Mouse (Mus musculus) urinary bladder, postnatal 10 days (tissue): ENCODE data around the gene Ccr6.

Experiments
- DNase-seq: peaks from one replicate; pipeline ENCODE4 v3.0.0; 2022; ENCODE audit warnings: low spot score

The Ccr6 gene

DNA sequence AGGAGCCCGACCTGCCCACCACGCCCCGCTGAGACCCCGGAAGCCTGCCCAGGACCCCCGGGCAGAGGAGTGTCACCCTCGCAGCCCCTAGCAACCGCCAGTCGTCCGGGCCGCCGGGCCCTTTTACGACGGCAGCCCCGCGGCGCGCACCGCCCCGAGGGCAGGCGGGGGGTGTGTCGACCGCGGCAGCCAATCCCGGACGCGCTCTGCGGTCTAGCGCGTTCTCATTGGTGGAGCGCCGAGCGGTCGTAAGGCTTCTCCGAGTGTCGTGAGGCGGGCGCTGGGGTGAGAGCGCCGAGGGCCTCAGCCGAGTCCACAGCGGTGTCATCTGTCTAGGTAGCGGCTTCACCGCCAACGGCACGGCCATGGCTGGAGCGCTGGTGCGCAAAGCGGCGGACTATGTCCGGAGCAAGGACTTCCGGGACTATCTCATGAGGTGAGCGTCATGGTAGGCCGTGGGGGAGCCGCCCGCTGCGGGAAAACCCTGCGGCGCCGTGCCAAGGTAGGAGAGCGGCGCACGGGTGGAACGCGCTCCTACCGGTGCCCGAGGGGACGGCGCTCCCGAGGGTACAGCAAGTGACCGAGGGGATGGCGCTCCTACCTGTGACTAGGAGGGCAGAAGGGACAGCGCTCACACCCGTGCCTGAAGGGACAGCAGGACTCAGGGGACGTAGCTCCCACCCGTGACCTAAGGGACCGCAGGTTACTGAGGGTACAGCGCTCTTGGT lies 47.8 kb downstream of the Ccr6 start:
- peak; percentile 89 for DNase-seq

GRCm38 (mm10) chr17:8284254-8284661 lies 48.4 kb downstream of the Ccr6 start:
- no peak for DNase-seq

GRCm38 (mm10) chr17:8285056-8285455 lies 49.2 kb downstream of the Ccr6 start:
- no peak for DNase-seq

DNA sequence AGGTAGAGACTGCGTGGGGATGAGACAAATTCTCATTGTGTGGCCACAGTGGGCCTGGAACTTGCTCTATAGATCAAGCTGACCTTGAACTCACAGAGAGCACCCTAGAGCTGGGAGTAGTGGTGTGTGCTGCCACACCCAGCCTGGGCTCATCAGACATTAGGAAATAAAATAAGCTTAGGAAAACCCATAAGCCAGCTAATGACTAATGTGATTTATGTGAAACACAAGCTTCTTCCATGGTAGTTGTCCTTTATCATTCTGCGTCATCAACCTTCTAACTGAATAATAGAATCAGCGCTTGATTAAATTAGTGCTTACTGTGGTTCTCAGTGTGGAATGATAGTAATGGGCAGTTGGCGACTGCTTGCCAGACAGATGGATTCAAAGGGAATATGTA lies 51.1 kb downstream of the Ccr6 start:
- no peak for DNase-seq

DNA sequence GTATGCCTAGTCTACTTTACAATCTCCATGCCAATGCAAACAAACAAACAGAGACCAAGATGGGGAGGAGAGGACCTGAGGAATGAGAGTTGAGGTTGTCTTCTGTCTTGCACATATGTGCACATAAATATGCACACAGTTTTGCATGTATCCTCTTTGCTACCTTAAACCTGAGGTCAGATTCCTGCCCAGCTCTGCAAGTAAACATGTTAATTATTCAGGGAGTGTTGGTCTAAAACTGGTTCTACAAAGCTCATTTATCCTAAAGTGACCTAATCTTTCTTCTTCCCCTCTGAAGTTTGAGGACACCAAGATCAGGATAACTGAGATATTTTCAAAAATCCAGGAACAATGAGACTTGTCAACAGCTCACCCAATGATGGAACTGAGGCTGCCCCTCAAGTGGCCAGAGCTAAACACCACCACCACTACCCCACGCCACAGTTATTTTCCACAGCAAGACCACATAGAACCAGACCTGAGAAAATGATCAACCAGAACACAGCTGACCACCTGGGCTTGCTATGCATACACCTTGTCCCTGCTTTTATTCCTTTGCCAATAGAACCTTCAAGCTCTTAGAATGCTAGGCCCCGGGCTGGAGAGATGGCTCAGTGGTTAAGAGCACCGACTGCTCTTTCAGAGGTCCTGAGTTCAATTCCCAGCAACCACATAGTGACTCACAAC lies 54.3 kb downstream of the Ccr6 start:
- DNase-seq = no peak

DNA sequence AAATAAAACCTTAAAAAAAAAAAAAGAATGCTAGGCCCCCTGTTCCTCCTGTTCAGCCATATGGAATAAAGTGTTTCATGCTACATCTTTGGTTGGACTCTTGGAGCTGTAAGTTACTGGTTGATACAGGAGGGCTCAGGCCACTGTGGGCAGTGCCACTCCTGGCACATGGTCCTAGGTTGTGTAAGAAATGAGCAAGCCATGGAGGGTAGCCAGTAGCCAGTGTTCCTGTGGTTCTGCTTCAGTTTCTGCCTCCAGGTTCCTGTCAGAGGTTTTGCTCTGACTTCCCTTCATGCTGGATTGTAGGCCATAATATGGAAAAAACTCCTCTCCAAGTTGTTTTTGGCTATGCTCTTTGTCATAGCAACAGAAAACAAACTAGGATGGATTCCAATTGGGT lies 54.9 kb downstream of the Ccr6 start:
- DNase-seq = no peak

GRCm38 (mm10) chr17:8295825-8296224 lies 60.0 kb downstream of the Ccr6 start:
- no peak for DNase-seq

- no peak for DNase-seq
Observed at GRCm38 (mm10) chr17:8296313-8296844, 60.5 kb downstream of the Ccr6 start.

DNA sequence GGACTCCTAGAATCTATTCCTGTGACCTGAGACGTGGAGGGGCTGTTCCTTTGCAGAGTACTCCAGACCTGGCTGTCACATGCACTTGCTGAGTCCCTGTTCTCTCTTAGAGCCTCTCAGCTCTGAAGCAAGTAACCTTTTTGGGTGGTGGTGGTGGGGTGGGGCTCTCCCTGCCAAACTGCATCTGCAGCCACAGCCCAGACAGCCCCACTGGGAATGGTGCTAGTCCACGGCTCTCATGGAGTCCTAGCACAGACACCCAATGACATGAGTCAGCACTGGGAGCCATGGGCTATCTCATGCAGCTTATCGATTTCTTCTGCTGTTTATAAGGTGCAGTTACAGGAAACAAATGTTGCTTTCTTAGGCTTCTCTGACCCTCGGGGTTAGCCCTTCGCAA lies 61.9 kb downstream of the Ccr6 start:
- DNase-seq = no peak

- no peak for DNase-seq
Observed at GRCm38 (mm10) chr17:8298281-8298680, 62.4 kb downstream of the Ccr6 start.

- DNase-seq = no peak
Observed at GRCm38 (mm10) chr17:8299524-8299923, 63.7 kb downstream of the Ccr6 start.

DNA sequence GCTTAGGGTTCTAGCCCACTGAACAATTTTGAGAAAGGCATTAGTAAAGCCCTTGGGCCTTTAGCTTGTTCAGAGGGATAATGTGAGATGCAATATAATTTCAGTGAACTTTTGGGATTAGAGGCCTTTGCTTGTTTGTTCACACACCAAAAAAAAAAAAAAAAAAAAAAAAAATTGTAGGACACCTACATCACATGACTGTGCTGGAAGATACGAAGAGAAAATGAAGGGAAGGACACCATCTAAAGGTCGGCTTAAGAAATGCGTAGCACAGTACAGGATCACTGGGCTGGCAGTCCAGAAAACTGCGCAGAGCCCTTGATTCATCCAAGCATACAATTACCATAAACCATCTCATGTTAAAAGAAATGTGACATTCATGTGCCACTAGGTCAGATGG lies 65.7 kb downstream of the Ccr6 start:
- no peak for DNase-seq

DNA sequence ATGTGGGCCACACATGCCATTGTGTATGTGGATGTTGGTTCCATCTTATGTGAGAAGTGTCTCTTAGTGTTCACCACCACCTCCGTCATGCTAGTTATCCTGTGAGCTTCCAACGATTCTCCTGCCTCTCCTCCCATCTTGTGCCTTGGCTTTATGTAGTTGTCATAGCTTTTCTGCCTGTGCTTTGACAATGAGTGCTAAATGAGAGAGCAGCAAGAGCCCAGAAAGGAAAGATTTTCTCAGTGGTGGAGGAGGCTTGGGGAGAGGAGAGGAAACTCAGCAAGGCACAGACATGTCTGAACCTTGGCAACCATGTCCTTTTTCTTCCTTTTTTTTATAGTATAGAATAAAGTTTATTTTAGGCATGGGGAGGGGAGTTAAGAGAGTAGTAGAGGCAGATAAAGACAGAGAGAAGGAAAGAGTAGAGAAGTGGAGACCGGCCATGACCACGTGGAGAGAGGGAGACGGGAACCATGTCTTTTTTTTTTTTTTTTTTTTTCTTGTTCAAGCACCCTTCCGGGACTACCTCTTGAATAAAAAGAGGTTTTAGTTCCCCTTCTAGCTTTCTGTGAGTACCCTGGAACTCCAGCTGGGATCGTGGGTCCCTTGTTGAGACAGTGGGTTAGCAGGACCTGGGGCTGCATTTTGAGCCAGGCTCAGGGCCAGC lies 67.1 kb downstream of the Ccr6 start:
- DNase-seq = no peak

GRCm38 (mm10) chr17:8303671-8304070 lies 67.8 kb downstream of the Ccr6 start:
- DNase-seq = no peak

DNA sequence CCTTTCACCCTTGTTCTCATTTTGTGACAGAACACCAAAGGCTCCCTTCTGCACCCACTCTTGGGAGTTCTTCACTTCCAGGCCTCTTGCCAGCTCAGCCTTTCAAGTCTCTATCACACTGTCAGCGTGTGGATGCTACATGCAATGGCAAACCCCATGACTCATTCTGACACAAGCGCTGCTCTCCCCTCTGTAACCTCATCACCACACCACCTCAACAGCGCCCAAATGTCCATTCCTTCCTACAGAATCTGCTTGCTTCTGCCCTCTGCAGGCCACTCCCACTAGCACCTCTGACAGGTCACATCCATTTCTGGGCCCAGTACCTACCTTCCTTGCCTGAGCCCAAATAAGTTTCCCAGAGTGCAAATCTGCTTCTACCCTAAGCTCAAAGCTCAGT lies 70.0 kb downstream of the Ccr6 start:
- DNase-seq = no peak
